Mouse (Mus musculus) liver, embryonic 16.5 days (tissue): Measurements from ENCODE around the gene Hoxa1. TPM values are rescaled to one million over a fixed set of nuclear protein-coding genes. Genes with fewer than 3 reads are reported as not detected.

Source experiments
- ATAC-seq: fragments of 200-750 bp; cut with Nextera tagmentation; 2 replicates; pipeline ENCODE4 v1.8.0; 2017; ENCODE audit warnings: low read depth, mild to moderate bottlenecking, moderate number of reproducible peaks, moderate library complexity
- H3K27ac ChIP-seq: fragments of 300-500 bp; sonication (generic); 2 replicates; pipeline ENCODE4 v1.5.1; 2014; ENCODE audit warnings: mild to moderate bottlenecking, low read length
- H3K27me3 ChIP-seq: fragments of 300-500 bp; sonication (generic); 2 replicates; pipeline ENCODE4 v1.6.1; 2014; ENCODE audit warnings: low read depth, low read length, mixed read lengths; ENCODE audit not compliant: control insufficient read depth, insufficient read depth
- H3K36me3 ChIP-seq: fragments of 300-500 bp; sonication (generic); 2 replicates; pipeline ENCODE4 v1.6.1; 2014; ENCODE audit warnings: mild to moderate bottlenecking; ENCODE audit not compliant: control insufficient read depth, insufficient read depth
- H3K4me1 ChIP-seq: fragments of 300-500 bp; sonication (generic); 2 replicates; pipeline ENCODE4 v1.6.1; 2014; ENCODE audit warnings: low read depth, low read length, mixed read lengths; ENCODE audit not compliant: control insufficient read depth
- H3K4me2 ChIP-seq: fragments of 300-500 bp; sonication (generic); 2 replicates; pipeline ENCODE4 v1.6.1; 2014; ENCODE audit warnings: low read depth, low read length, mixed read lengths
- H3K4me3 ChIP-seq: fragments of 300-500 bp; sonication (generic); 2 replicates; pipeline ENCODE4 v1.5.1; 2014; ENCODE audit warnings: low read depth, mild to moderate bottlenecking, low read length
- H3K9ac ChIP-seq: fragments of 300-500 bp; sonication (generic); 2 replicates; pipeline ENCODE4 v1.6.1; 2014; ENCODE audit warnings: low read depth, low read length
- H3K9me3 ChIP-seq: fragments of 300-500 bp; sonication (generic); replicated peaks from 2 replicates; pipeline ENCODE4 v1.6.1; 2016; ENCODE audit warnings: low read length; ENCODE audit not compliant: control insufficient read depth
- WGBS: fragments of 180-500 bp; shearing (Covaris S2); extraction: QIAGEN DNeasy Blood & Tissue Kit; methylation state at CpG from one replicate; pipeline ENCODE4 v1.1.7; 2014; ENCODE audit not compliant: insufficient replicate concordance; 5-methylcytosine and 5-hydroxymethylcytosine counted together
- polyA plus RNA-seq: library from polyadenylated mRNA; unstranded; fragments of >200 nt; fragmentation: Nextera tagmentation; extraction: Ambion mirVana; gene quantifications from 2 replicates; pipeline ENCODE4 v1.2.1, GENCODE M21; 2015

Hoxa1 gene
- polyA plus RNA-seq, 1 experiment from 2014 or later = 0.20 TPM

DNA sequence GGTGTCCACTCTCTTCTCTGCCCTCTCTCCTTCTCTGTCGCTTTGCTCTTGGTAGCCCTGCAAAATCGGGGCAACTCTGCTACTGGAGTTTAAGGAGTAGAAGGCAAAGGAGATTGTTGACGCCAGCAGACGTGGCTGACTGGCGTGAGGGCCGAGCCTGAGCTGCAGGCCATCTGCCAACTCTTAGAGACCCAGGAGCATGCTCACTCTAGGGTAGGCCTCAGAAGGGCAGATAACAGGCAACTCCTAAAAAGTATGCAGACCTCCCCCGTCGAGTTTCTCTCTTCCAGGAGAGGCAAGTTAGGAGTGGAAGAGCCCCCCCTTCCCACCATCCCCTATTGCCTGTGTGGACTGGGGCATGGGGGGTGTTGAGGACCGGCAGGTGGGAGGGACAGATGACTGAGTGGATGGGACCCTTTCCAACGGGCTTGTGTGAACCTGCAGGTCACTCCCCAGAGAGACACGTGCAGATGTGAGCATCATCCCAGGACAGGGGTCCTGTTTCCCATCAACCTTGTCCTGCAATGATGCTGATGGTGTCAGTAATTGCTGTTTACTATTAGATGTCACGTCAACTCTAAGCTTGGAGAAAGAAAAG is 1.1 kb upstream of the Hoxa1 start:
- peak overlapping the region; percentile 60 for H3K4me3 ChIP-seq
- no peaks in the 10 kb centered on the region for H3K36me3 ChIP-seq
- 0 out of 2 replicates have a peak overlapping the region, but pooled peaks have one; percentile 17 for H3K27ac ChIP-seq
- peak overlapping the region; percentile 72 for H3K4me2 ChIP-seq
- H3K9me3 ChIP-seq = no peaks in the 10 kb centered on the region
- H3K4me1 ChIP-seq = no peaks in the 10 kb centered on the region
- ATAC-seq = no peak
- WGBS = 19% methylated on average over 12 of the region's 12 CpGs
- H3K9ac ChIP-seq = no peak overlapping the region
- peaks cover 93% of the 10 kb centered on the region for H3K27me3 ChIP-seq

DNA sequence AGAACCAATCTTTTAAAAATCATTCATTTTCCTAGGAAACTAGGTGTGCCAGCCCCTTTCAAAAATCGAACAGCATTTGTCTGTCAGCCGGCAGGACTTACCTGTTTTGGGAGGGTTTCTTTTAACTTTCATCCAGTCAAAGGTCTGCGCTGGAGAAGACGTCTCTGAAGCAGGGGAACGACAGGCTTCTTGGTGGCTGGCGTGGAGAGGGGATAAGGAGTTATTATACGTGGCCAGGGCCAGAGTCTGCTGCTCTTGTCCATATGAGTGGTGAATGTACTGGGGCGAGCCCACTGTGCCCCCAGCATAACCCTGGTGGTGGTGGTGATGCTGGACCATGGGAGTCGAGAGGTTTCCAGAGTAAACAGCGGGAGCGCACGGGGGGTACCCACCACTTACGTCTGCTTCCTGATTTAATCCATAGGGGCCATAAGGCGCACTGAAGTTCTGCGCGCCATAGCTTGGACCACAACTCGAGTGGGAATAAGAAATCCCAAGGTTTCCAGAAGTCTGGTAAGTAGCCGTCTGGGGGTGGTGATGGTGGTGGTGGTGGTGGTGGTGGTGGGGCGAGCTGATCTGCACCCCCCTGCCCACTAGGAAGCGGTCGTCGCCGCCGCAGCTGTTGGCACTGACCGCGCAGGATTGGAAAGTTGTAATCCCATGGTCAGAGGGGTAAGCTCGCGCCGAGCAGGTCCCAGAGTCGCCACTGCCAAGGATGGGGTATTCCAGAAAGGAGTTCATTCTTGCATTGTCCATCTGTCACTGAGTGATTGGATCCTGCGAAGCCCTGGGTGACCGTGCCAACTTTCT is 446 bp downstream of the Hoxa1 start:
- ATAC-seq = no peak

GRCm38 (mm10) chr6:52156551-52157200 is 1.4 kb downstream of the Hoxa1 start:
- no peak overlapping the region for H3K27ac ChIP-seq
- no peak for ATAC-seq
- H3K9me3 ChIP-seq = no peaks in the 10 kb centered on the region
- 4% methylated on average over 20 of the region's 20 CpGs for WGBS
- H3K27me3 ChIP-seq = peaks cover 90% of the 10 kb centered on the region
- no peaks in the 10 kb centered on the region for H3K4me1 ChIP-seq
- no peak overlapping the region for H3K4me3 ChIP-seq
- no peak overlapping the region for H3K9ac ChIP-seq
- H3K4me2 ChIP-seq = no peak overlapping the region
- no peaks in the 10 kb centered on the region for H3K36me3 ChIP-seq

More for the DNA sequence above, 446 bp downstream of the Hoxa1 start:
- peak overlapping the region; percentile 72 for H3K4me2 ChIP-seq
- H3K9ac ChIP-seq = no peak overlapping the region
- peak overlapping the region; percentile 60 for H3K4me3 ChIP-seq
- H3K4me1 ChIP-seq = no peaks in the 10 kb centered on the region
- H3K9me3 ChIP-seq = no peaks in the 10 kb centered on the region
- no peak overlapping the region for H3K27ac ChIP-seq
- H3K36me3 ChIP-seq = no peaks in the 10 kb centered on the region
- WGBS = 1% methylated on average over 32 of the region's 32 CpGs
- H3K27me3 ChIP-seq = peaks cover 90% of the 10 kb centered on the region

- no peak overlapping the region for H3K4me3 ChIP-seq
- no peak for ATAC-seq
- 57% methylated on average over 3 of the region's 3 CpGs for WGBS
- no peak overlapping the region for H3K27ac ChIP-seq
- H3K36me3 ChIP-seq = no peaks in the 10 kb centered on the region
- H3K9ac ChIP-seq = no peak overlapping the region
- H3K27me3 ChIP-seq = peaks cover 88% of the 10 kb centered on the region
- no peaks in the 10 kb centered on the region for H3K9me3 ChIP-seq
- H3K4me2 ChIP-seq = no peak overlapping the region
- H3K4me1 ChIP-seq = no peaks in the 10 kb centered on the region
These were observed 2.6 kb downstream of the Hoxa1 start for GRCm38 (mm10) chr6:52155471-52155870.

GRCm38 (mm10) chr6:52154044-52154443 is 4.1 kb downstream of the Hoxa1 start:
- no peak overlapping the region for H3K4me2 ChIP-seq
- no peak for ATAC-seq
- peaks cover 84% of the 10 kb centered on the region for H3K27me3 ChIP-seq
- no peaks in the 10 kb centered on the region for H3K36me3 ChIP-seq
- H3K4me3 ChIP-seq = no peak overlapping the region
- no peaks in the 10 kb centered on the region for H3K4me1 ChIP-seq
- H3K27ac ChIP-seq = no peak overlapping the region
- H3K9me3 ChIP-seq = no peaks in the 10 kb centered on the region
- 44% methylated on average over 5 of the region's 5 CpGs for WGBS
- no peak overlapping the region for H3K9ac ChIP-seq

DNA sequence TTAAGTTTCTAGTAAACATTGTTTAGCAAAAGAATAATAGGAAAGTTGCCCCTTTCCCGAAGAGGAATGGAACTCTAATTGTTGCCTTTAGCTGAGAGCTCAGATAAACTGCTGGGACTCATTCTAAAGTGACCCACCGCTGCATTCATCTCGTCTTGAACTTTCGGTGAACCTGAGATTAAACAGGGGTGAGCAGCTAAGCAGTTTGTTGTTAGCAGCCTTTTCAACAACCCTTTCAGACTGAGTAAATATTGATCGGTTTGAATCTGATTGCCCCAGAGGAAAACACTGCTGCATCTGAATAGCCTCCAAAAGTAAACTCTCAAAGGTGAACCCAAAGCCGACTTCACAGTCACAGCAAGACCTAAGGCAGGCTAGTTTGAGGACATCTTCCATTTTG is 4.8 kb downstream of the Hoxa1 start:
- Histone ChIP-seq H3K4me2 (no peak overlapping the region), H3K9me3 (no peaks in the 10 kb centered on the region), H3K4me1 (no peaks in the 10 kb centered on the region), H3K9ac (no peak overlapping the region), H3K27me3 (peaks cover 77% of the 10 kb centered on the region), H3K4me3 (no peak overlapping the region), H3K27ac (no peak overlapping the region), H3K36me3 (no peaks in the 10 kb centered on the region)
- WGBS = 6% methylated on average over 6 of the region's 6 CpGs
- no peak for ATAC-seq

DNA sequence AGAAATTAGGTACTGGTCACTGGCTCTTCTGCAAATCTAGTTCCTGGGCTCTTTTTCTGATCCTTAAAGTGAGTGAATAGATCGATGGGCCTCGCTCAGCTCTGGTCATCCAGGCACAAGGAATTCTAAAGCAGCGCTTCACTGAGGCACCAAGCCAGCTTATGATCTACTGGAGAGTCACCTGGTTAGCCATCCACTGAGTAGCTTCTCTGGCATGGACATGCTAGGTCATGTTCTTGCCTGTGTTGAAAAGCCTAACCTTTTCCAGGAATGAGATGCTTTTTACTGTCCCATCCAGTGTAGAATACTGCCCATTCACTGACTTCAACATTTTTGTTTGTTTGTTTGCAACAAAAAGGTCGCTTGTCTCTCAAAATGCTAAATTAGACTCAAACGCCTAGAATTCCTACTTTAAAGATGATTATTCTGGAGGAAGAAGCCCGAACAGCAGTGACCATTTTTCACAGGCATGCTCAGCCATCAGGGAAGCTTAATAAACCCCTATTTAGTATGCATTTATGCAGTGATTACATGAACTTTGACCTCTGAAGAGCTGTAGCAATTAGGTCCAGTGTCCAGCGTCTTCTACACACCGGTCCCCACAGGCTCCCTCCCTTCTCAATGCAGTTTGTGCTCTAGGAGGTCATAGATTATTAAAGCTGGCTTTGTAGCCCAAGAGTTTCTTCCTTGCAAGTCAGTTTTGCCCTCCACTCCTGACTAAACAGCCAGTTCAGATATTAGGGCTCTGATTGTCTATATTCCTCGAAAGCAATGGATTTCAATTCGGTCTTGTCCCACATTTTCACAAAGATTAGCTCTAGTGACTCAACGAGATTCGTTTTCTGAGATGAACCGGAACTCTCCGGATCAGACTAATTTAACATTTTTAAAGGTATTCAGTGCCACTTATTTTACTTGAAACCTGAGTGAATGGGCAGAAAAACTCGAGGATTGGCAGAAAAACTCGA is 5.6 kb downstream of the Hoxa1 start:
- Histone ChIP-seq H3K27ac (no peak overlapping the region), H3K36me3 (no peaks in the 10 kb centered on the region), H3K4me3 (no peak overlapping the region), H3K27me3 (peaks cover 69% of the 10 kb centered on the region), H3K9ac (no peak overlapping the region), H3K9me3 (no peaks in the 10 kb centered on the region), H3K4me1 (no peaks in the 10 kb centered on the region), H3K4me2 (no peak overlapping the region)
- WGBS = 21% methylated on average over 16 of the region's 16 CpGs
- no peak for ATAC-seq

- H3K9me3 ChIP-seq = no peaks in the 10 kb centered on the region
- no peak overlapping the region for H3K4me3 ChIP-seq
- no peaks in the 10 kb centered on the region for H3K4me1 ChIP-seq
- no peak overlapping the region for H3K9ac ChIP-seq
- no peak overlapping the region for H3K27ac ChIP-seq
- 27% methylated on average over 4 of the region's 4 CpGs for WGBS
- H3K27me3 ChIP-seq = peaks cover 64% of the 10 kb centered on the region
- no peaks in the 10 kb centered on the region for H3K36me3 ChIP-seq
- no peak for ATAC-seq
- no peak overlapping the region for H3K4me2 ChIP-seq
These were observed 6.5 kb downstream of the Hoxa1 start for GRCm38 (mm10) chr6:52151571-52151970.
